Mouse (Mus musculus): ENCODE results near the gene Soga1. TPM values are rescaled to one million over a fixed set of nuclear protein-coding genes. Genes with fewer than 3 reads are reported as not detected.

The Soga1 gene
- polyA plus RNA-seq, 1 experiment from 2014 or later, result 1.8 TPM

DNA sequence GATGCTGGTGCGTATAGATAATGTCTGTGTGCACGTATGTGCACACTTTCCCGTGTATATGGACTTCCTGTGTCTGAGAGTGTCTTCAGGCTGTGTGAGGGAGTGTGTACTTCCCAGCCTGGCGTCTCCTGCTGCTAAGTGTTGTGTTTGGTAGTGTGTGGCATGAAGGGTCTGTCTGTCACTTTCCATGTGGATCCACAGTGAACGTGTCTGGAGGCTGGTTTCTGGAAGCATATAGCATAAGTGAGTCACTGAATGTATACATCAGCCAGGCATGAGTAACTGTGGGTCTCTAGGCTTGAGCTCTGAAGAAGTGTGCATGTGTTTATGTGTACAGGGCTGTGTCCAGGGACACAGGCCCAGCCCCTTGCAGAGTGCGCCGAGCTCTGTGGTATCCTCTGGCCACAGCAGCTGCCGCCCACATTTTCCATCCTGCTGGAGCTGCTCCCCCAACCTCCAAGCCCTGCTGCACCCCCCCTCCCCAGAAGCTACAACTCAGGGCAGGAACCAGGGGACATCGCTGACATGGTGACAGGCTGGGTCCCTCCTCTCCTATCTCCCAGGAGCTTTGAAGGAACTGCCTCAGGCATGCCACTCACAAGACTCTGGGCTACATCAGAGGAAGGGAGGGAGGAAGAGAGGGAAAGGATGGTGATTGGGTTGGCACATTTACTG, 5.5 kb downstream of the Soga1 start:
- no peak for TF ChIP-seq CTCF (IDR thresholded peaks at IDR 0.05; ENCODE audit: low read depth)
- no peak overlapping the region for H3K9ac ChIP-seq (ENCODE audit: low read depth, low read length)
- no peak overlapping the region for H3K27ac ChIP-seq
- 64% methylated on average over 9 of the region's 9 CpGs for WGBS
- H3K4me1 ChIP-seq (replicated peaks; ENCODE audit: insufficient read depth, low read length), result peaks cover 68% of the 10 kb centered on the region
- H3K4me2 ChIP-seq (ENCODE audit: low read length), result no peak overlapping the region
- ATAC-seq (replicated peaks; ENCODE audit: low FRiP score, low read depth), result no peak
- H3K4me3 ChIP-seq (replicated peaks; ENCODE audit: low read depth, low read length), result no peak overlapping the region
- no peaks in the 10 kb centered on the region for H3K9me3 ChIP-seq (replicated peaks; ENCODE audit: low read length)
- DNase-seq (ENCODE audit: low spot score), result no peak
- no peaks in the 10 kb centered on the region for H3K36me3 ChIP-seq (ENCODE audit: insufficient read depth, low read length)
- no peaks in the 10 kb centered on the region for H3K27me3 ChIP-seq (ENCODE audit: insufficient read depth, low read length)

DNA sequence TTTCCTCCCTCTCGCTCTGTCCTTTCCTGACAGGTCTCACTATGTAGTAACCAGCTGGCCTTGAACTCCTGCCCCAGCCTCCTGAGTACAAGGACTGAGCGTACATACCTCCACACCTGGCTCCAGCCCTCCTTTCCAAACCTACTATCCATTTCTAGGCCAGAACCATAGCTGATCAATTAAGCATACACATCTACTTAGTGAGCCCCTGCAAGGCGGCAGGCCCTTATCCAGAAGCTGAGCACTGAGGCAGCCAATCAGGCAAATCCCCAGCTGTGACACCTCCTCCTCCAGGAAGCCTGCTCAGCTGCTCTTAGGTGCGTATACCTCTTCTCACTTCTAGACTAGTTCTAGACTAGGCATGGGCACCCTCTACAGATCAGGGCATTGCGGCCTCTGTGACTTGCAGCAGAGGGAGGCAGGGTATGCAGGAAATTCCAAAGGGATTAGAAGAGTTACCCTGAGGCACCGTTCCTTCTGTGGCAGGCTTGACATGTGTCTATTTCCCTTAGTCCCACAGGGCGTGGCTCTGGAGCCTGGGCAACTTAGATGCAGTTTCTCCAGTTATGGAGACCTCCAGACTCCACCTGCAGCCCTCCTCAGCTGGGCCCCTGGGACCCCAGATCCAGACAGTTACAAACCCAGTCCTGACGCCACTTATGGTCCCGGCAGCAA, 6.6 kb downstream of the Soga1 start:
- no peak overlapping the region for H3K4me2 ChIP-seq (ENCODE audit: low read length)
- H3K4me1 ChIP-seq (replicated peaks; ENCODE audit: insufficient read depth, low read length), result peaks cover 69% of the 10 kb centered on the region
- no peaks in the 10 kb centered on the region for H3K27me3 ChIP-seq (ENCODE audit: insufficient read depth, low read length)
- no peak overlapping the region for H3K4me3 ChIP-seq (replicated peaks; ENCODE audit: low read depth, low read length)
- 76% methylated on average over 9 of the region's 9 CpGs for WGBS
- no peak for TF ChIP-seq CTCF (IDR thresholded peaks at IDR 0.05; ENCODE audit: low read depth)
- no peak overlapping the region for H3K9ac ChIP-seq (ENCODE audit: low read depth, low read length)
- ATAC-seq (replicated peaks; ENCODE audit: low FRiP score, low read depth) (no peak), DNase-seq (ENCODE audit: low spot score) (no peak)
- no peaks in the 10 kb centered on the region for H3K36me3 ChIP-seq (ENCODE audit: insufficient read depth, low read length)
- H3K27ac ChIP-seq, result no peak overlapping the region
- no peaks in the 10 kb centered on the region for H3K9me3 ChIP-seq (replicated peaks; ENCODE audit: low read length)

GRCm38 (mm10) chr2:157071556-157071955, 7.5 kb downstream of the Soga1 start:
- Histone ChIP-seq H3K9ac (ENCODE audit: low read depth, low read length) (0 out of 2 replicates have a peak overlapping the region, but pooled peaks have one; percentile 20), H3K27me3 (ENCODE audit: insufficient read depth, low read length) (no peaks in the 10 kb centered on the region), H3K4me1 (replicated peaks; ENCODE audit: insufficient read depth, low read length) (peaks cover 60% of the 10 kb centered on the region), H3K36me3 (ENCODE audit: insufficient read depth, low read length) (no peaks in the 10 kb centered on the region), H3K4me3 (replicated peaks; ENCODE audit: low read depth, low read length) (no peak overlapping the region), H3K4me2 (ENCODE audit: low read length) (no peak overlapping the region), H3K9me3 (replicated peaks; ENCODE audit: low read length) (no peaks in the 10 kb centered on the region), H3K27ac (no peak overlapping the region)
- no peak for ATAC-seq (replicated peaks; ENCODE audit: low FRiP score, low read depth)
- WGBS, result 35% methylated on average over 2 of the region's 2 CpGs
- TF ChIP-seq CTCF (IDR thresholded peaks at IDR 0.05; ENCODE audit: low read depth), result no peak
- peak; percentile 74 for DNase-seq (ENCODE audit: low spot score)

GRCm38 (mm10) chr2:157070365-157070764, 8.7 kb downstream of the Soga1 start:
- DNase-seq (ENCODE audit: low spot score) (peak; percentile 75), ATAC-seq (replicated peaks; ENCODE audit: low FRiP score, low read depth) (no peak)
- H3K9ac ChIP-seq (ENCODE audit: low read depth, low read length), result no peak overlapping the region
- 0 out of 2 replicates have a peak overlapping the region, but pooled peaks have one; percentile 16 for H3K4me2 ChIP-seq (ENCODE audit: low read length)
- 31% methylated on average over 9 of the region's 9 CpGs for WGBS
- no peaks in the 10 kb centered on the region for H3K27me3 ChIP-seq (ENCODE audit: insufficient read depth, low read length)
- no peaks in the 10 kb centered on the region for H3K36me3 ChIP-seq (ENCODE audit: insufficient read depth, low read length)
- no peaks in the 10 kb centered on the region for H3K9me3 ChIP-seq (replicated peaks; ENCODE audit: low read length)
- H3K27ac ChIP-seq, result peak overlapping the region; percentile 68
- peaks cover 51% of the 10 kb centered on the region for H3K4me1 ChIP-seq (replicated peaks; ENCODE audit: insufficient read depth, low read length)
- H3K4me3 ChIP-seq (replicated peaks; ENCODE audit: low read depth, low read length), result no peak overlapping the region
- no peak for TF ChIP-seq CTCF (IDR thresholded peaks at IDR 0.05; ENCODE audit: low read depth)

DNA sequence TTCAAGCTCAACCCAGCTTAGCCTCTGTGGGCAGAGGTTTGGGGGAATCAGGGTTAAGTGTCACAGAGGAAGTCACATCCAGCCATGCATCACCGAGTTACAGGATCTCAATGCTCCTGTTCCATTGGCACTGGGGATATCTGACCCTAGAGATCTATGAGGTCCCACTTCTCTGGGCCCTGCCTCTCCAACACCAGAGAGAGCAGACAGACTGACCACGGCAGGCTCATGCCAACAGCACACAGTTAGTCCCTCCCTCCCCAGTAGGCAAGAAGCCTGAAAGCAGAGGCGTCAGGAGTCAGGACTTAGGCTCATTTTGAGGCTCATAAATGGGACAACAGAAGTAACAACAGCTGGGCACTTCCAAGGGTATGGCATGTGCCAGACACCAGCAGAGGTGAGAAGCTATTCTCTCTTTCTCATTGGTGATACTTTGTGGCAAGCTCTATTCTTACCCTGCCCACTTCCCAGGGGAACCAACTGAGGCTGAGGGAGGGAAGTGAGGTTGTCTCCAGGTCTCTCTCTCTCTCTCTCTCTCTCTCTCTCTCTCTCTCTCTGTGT, 9.2 kb downstream of the Soga1 start:
- Histone ChIP-seq H3K27ac (peak overlapping the region; percentile 68), H3K27me3 (ENCODE audit: insufficient read depth, low read length) (no peaks in the 10 kb centered on the region), H3K36me3 (ENCODE audit: insufficient read depth, low read length) (no peaks in the 10 kb centered on the region), H3K4me1 (replicated peaks; ENCODE audit: insufficient read depth, low read length) (peaks cover 46% of the 10 kb centered on the region), H3K4me3 (replicated peaks; ENCODE audit: low read depth, low read length) (no peak overlapping the region), H3K9me3 (replicated peaks; ENCODE audit: low read length) (no peaks in the 10 kb centered on the region), H3K9ac (ENCODE audit: low read depth, low read length) (no peak overlapping the region), H3K4me2 (ENCODE audit: low read length) (no peak overlapping the region)
- no peak for DNase-seq (ENCODE audit: low spot score)
- WGBS, result 17% methylated on average over 3 of the region's 3 CpGs
- no peak for ATAC-seq (replicated peaks; ENCODE audit: low FRiP score, low read depth)
- no peak for TF ChIP-seq CTCF (IDR thresholded peaks at IDR 0.05; ENCODE audit: low read depth)

GRCm38 (mm10) chr2:157069355-157069735, 9.7 kb downstream of the Soga1 start:
- Histone ChIP-seq H3K4me2 (ENCODE audit: low read length) (no peak overlapping the region), H3K36me3 (ENCODE audit: insufficient read depth, low read length) (no peaks in the 10 kb centered on the region), H3K9ac (ENCODE audit: low read depth, low read length) (0 out of 2 replicates have a peak overlapping the region, but pooled peaks have one; percentile 23), H3K27me3 (ENCODE audit: insufficient read depth, low read length) (no peaks in the 10 kb centered on the region), H3K4me1 (replicated peaks; ENCODE audit: insufficient read depth, low read length) (peaks cover 41% of the 10 kb centered on the region), H3K4me3 (replicated peaks; ENCODE audit: low read depth, low read length) (no peak overlapping the region), H3K27ac (peak overlapping the region; percentile 68), H3K9me3 (replicated peaks; ENCODE audit: low read length) (no peaks in the 10 kb centered on the region)
- no peak for TF ChIP-seq CTCF (IDR thresholded peaks at IDR 0.05; ENCODE audit: low read depth)
- no peak for DNase-seq (ENCODE audit: low spot score)
- 46% methylated on average over 3 of the region's 3 CpGs for WGBS
- ATAC-seq (replicated peaks; ENCODE audit: low FRiP score, low read depth), result no peak
